Mouse (Mus musculus): ENCODE data around the gene Pitpnc1.

The Pitpnc1 gene

DNA sequence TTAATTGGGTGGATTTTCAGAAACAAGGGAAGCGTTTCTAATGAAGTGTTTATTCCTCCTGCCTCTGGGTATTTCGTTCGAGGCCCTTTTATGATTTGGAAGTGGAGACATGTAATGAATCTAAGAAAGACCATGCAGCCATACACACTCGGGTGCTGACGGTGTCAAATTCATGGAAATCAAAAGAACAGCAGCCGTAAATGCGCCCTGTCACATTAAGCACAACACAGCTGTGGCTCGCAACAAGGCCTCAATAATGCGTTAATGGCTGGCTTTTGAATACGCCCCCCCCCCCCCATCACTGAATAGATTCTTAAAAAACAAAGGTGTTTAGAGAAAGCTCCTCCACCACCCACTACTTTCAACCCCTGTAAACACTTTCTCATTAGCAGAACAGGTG is 240.4 kb downstream of the Pitpnc1 start:
- no peak for DNase-seq (ENCODE audit: low spot score)

DNA sequence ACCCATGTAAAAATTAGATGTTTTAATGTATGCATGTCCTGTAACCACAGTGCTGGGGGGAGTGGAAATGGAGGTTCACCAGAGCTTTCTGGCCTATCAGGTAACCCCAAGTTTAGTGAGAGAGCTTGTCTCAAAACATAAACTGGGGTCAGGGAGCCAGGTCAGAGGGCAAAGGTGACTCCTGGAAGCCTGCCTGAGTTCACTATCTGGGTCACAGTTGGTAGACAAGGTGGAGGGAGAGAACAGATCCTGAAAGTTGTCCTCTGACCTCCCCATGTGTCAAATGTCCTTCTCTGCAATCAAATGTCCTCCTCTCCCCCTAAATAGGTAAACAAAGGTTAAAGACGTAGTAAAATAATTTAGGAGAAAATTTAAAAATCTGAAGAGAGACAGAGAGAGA is 244.1 kb downstream of the Pitpnc1 start:
- no peak for DNase-seq (ENCODE audit: low spot score)

DNA sequence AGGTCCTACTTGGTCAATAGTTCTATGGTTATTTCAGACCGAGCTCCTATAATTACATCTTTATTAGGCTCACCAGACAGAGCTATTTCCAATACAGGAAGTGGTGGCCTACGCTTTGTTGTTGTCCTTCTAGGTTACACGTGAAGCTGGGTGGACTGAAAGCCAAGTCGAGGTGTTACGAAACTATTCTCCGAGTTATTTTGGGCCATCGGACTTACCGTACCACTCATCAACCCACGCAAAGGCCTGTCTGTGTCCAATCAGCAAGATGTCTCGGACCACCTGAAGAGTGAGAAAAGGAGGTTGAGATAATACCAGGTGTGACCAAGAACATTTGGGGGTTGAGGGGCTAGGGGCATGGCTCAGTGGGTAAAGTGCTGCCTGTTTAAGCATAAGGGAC is 244.5 kb downstream of the Pitpnc1 start:
- no peak for DNase-seq (ENCODE audit: low spot score)

DNA sequence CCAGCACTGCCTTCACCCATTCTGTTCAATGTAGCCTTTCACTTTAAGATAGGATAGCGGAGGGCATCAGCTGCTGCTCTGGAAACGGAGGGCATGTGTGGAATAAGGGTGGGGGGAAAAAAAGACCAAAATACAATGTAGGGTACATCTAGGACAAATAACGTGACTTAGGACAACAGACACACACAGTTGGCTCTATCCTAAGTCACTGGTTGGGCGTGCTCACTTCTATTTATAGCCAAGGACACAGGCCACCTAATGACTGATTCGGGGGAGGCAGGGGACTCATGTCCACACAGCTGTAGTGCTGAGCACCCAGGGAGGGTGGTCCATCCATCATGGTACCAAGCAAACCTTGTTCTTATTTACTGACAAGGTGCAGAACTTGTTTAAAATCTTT is 245.2 kb downstream of the Pitpnc1 start:
- DNase-seq (ENCODE audit: low spot score), result no peak

DNA sequence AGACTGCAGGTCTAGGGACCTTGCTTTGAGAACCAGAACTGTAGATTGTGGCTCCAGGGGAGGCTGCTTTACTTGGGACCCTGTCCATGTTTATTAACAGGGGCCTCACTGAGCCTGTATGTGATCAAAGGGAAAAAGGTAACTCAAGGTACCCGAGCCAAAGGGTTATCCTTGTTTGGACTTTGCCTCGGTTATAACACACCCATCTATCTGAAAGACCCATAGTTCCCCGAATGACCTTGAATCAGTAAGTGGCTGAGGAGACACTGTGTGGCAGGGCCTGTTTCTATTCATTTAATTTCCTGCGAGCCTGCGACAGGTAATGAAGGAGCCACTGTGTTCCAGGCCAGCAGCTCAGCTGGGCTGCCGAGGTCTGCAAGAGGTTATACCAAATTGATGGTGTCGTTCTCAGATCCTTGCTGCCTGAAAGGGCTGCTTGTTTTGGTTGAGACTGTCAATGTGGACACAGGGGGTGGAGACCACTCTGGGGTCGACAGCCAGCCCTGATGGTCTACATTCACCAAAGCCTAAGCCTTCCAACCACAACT is 246.8 kb downstream of the Pitpnc1 start:
- no peak for DNase-seq (ENCODE audit: low spot score)

DNA sequence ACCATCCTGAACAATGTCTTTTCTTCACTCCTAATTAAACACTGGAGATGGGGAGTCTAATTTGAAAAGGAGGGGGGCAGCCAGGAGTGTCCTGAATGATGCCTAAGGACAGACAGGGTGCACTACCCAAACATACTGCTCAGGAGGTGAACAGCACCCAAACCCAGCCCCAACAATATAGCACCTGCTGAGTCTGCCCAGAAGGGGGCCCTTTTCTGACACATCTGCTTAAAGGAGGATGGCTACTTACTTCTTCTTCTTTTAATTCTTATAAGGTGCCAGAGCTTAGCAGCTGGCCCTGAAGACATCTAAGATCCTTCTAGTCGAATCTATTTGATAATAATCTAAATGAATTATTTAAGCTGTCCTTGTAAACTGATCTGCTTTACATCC is 247.3 kb downstream of the Pitpnc1 start:
- no peak for DNase-seq (ENCODE audit: low spot score)

DNA sequence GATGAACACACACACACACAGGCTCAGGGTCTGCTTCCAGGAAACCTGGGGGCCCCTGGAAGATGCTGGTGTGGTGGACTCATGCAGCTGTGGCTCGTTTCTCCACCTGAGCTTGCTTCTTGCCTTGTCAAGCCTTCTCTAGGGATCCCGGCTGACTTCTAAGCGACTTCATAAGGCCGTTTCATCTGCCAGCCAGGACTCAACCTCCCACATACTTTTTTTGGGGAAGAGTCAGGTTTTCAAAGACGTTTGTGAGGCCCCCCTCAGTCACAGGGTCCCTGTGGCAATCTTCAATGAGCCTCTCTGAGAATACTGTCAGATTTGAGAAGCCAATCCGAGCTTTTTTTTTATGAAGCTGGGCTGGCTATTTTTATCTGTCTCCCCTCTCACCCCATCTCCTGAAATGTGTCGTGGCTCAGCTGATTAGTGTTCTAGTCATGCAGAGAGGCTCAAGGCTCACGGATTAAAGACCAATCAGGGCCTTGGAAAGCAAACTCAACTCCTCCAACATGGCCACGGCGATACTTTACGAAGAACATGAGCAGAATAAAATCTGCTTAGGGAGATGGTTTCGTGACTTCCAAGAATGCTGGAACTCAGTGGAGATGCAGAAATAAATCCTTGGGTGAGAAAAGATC is 247.8 kb downstream of the Pitpnc1 start:
- no peak for DNase-seq (ENCODE audit: low spot score)

DNA sequence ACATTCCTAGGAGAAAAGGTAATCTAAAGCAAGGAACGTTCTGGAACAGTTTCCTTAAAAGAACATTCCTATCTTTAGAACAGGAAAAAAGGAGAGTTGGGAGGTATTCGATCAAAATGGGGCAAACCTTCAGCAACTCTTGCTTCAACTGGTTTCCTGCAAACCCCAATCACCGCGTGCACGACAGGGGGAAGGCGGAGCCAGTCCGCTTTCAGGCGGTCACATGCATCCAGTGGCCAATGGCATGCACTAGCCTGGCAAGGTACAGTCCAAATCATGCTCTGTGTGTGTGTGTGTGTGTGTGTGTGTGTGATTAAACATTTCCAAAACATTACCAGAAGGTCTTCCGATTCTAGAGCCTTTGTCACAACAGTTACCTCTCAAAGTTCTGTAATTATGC is 255.4 kb downstream of the Pitpnc1 start:
- DNase-seq (ENCODE audit: low spot score), result no peak

DNA sequence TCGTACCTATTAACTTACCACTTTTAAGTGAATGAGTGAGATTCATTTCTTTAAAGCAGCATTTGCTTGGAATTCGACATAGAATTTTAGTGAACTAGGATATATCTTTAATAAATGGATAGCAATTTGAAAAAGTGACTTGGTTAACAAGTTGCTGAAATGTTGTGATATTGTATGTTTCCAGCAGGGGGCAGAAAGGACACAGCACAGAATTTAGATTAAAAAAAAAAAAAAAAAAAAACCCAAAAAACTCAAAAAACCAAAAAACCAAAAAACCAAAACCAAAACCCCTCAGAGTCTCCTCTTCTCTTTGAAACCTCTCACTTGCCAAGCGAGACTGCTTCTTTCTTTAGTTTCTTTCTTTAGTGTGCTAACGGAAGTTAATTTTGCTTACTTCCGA is 256.8 kb downstream of the Pitpnc1 start:
- DNase-seq (ENCODE audit: low spot score), result peak; percentile 31

DNA sequence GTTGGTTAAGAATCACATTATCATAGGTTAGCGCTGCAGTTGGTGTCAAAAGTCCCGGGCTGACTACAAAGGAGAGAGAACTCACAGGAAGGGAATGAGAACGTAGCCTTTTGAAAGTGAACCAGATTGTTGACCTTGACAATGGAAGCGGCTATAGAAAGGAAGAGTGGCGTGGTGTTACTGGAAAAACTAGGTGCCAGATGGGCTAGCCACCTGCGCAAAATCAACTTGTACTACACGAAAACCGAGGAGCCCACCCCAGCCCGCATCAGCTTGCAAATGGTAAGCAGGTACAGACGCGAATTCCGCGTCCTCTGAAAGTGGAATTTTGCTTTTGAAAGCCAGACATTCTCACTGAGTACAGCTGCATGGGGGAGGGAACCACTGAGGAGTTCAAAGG is 260.7 kb downstream of the Pitpnc1 start:
- DNase-seq (ENCODE audit: low spot score), result no peak

DNA sequence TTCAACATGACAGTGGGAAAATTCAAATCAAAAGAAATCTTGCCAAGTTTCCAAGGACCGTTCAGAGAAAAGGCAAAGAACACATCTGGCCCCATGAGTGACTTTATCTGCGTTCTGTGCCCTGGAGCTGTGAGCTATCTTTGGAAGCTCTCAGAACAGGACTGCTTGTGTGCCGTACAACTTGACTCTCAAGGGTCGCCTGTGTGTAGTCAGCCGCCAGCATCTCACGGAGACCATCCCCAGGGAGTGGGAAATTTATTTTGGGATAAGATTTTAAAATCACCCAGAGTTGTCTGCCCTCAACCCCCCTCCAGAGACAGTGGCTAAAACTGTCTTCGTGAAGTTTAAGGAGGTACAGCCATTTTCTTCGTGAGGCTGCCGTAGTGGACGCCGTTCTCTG is 268.7 kb downstream of the Pitpnc1 start:
- DNase-seq (ENCODE audit: low spot score), result no peak

DNA sequence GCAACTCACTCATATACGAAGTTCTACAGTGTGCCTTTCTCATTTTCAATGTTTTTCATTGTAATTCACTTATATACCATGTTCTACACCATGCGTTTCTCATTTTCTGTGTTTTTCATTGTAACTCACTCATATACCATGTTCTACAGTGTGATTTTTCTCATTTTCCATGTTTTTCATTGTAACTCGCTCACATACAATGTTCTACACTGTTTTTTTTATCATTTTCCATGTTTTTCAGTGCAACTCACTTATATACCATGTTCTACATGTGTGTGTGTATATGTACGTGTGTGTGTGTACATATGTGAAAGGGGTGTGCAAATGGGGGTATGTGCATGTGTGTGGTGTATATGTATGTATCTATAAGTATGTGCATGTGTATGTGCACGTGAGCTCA is 271.2 kb downstream of the Pitpnc1 start:
- no peak for DNase-seq (ENCODE audit: low spot score)

DNA sequence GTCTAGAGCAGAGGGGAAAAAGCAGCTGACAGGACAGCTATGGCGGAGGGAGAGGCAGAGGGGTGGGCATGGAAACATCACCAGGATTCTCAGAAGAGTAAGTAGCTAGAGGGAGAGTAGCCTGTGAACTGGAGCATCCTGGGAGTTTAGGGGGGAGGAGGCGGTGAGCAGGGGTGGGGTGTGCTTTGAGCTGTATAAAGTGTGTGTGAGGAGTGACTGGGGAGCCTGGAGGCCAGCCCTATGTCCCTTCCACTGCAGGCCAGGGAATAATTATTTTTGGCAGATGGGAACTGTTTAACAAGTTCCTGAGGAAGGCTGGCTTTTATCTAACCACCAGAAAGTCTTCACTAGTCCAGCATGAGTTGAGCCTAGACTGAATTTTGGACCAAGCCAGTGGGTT is 275.2 kb downstream of the Pitpnc1 start:
- no peak for DNase-seq (ENCODE audit: low spot score)

DNA sequence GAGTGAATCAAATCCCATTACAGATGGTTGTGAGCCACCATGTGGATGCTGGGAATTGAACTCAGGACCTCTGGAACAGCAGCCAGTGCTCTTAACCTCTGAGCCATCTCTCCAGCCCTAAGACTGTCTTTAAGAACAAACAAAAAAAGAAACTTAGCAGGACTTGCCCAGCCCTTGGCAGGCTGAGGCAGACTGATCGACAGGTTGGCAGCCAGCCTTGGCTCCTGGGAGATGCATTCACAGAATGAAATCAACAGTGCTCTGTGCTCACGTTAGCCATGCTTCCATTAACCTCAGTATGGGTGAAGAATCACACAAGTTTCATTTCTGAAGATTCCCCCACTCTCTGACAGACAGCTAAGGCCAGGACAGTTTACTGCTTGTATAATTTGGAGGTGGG is 280.1 kb downstream of the Pitpnc1 start:
- no peak for DNase-seq (ENCODE audit: low spot score)

DNA sequence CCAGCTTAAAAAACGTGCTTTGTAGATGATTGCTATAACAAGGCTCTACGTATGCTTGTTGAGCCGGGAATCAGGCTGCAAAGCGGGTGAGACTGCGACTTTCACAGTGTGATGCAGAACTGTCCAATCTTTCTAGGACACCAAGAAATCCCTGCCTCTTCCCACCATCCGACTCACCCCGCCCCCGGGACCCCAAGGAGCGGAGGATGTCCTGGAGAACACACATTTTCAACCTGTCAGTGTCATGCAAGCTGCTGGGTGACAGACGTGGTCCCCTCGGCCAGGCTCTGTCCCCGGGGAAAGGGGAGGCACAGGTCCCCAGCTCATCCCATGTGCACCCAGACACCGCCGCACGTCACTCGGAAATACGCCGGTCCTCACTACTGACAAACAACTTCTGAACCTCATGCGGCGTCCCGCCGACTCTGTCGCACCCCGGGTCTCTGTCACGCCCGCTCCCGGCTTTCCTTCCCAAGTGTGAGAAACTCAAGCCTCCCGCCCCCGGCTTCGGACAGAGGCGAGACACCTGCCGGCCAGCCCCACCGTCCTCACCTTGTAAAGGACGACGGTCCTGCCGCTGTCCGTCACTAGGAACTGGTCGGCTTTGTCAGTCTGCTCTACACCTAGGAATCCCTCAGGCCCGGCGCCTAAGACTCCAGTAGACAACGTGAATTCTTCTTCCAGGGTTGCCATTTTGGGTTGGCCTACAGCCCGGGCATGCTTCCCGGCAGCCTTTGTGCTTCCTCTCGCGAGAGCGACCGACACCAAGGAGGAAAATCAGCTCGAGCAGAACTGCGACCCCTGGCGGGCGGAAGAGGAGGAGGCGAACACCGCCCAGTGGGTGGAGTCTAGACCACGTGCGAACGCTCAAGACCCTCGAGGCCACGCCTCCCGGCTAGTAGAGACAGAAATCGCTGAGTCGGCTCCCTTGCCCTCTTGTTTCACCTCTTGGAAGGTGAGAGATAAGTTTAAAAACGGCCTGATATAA is 281.6 kb downstream of the Pitpnc1 start, which contains the start of gene Nol11:
Gene Nol11 (minus strand): TSS at position 817 of the 988 bp plus-strand sequence.
- DNase-seq (ENCODE audit: low spot score), result peak; percentile 99

DNA sequence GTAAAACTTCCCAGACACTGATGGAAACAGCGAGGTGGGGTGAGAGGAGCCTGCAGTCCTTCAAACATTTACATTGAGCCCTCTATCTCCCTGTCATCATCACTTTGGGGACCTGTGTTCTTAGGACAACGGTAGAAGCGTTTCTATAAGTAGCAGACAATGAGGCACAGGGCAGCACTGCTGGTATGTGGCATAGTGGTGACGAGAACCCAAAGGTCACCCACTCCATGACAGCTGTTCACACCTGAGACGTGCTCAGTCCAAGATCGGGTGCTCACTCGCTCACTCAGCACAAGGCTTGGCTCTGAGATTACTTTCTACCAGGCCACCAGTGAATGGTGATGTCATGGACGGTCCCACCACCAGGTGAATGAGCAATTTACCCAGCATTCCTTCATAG is 286.7 kb downstream of the Pitpnc1 start:
- DNase-seq (ENCODE audit: low spot score), result no peak

DNA sequence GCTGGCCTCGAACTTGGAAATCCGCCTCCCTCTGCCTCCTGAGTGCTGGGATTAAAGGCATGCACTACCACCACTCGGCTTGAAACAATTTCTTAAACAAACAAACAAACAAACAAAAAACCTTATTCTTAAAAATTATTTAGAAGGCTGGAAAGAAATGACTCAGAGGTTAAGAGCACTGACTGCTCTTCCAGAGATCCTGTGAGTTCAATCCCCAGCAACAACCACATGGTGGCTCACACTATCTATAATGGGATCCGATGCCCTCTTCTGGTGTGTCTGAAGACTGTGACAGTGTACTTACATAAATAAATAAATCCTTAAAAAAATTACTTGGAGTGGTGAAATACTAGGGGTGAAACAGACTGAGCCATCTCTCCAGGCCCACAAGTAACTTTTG is 309.3 kb downstream of the Pitpnc1 start:
- DNase-seq (ENCODE audit: low spot score), result no peak

DNA sequence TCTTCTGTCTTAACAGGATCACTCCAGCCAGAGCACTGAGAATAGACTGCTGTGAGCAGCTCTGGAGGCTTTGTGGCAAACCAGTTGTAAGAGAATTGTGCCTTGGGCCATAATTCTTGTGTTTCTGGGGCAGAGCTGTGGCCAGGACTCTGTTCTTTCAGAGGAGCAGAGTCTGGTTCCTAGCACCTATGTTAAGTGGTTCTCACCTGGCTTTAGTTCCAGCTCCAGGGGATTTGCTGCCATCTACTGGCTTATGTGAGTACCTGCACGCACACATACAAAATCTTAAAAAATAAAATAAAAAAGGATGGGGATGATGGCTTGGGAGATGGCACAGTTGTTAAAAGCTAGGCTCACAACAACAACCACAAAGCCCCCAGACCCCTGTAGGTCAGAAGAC is 311.5 kb downstream of the Pitpnc1 start:
- DNase-seq (ENCODE audit: low spot score), result no peak
